8 mouse cellular contexts compared by ENCODE assay signal in genomic region chr15:97830253-97830787, GRCm38 (mm10). TPM values are rescaled to one million over a fixed set of nuclear protein-coding genes. Genes with fewer than 3 reads are reported as not detected.
DNase-seq lines count a peak whose midpoint lies in the region; ATAC-seq and TF ChIP-seq lines count a peak whose summit lies in the region.

No protein-coding gene starts in this region.

- peak; percentile 39 for DNase-seq in cerebellum, adult 11-12 months
- no peak for DNase-seq in cerebellum, postnatal 36 days
- peak; percentile 69 for DNase-seq in A20 (ENCODE audit: low read depth, low spot score)
- DNase-seq in midbrain, postnatal 0 days (ENCODE audit: low spot score) = no peak
- DNase-seq in left cerebral cortex, postnatal 14 days (ENCODE audit: low spot score in 2 of 2) = no peak
- no peak for DNase-seq in frontal cortex, postnatal 14 days (ENCODE audit: low spot score in 2 of 2)

- peak overlapping the region; percentile 77 for H3K4me2 ChIP-seq in forebrain, embryonic 13.5 days
- H3K4me2 ChIP-seq in intestine, embryonic 15.5 days (replicated peaks) = peak overlapping the region; percentile 90
- H3K4me2 ChIP-seq in midbrain, postnatal 0 days (ENCODE audit: low read depth, low read length, poor library complexity, severe bottlenecking) = peak overlapping the region; percentile 88

- 0 out of 2 replicates have a peak, but pooled peaks cover 5% of the 10 kb centered on the region for H3K36me3 ChIP-seq in forebrain, embryonic 13.5 days (ENCODE audit: poor library complexity, severe bottlenecking)
- no peaks in the 10 kb centered on the region for H3K36me3 ChIP-seq in intestine, embryonic 15.5 days
- H3K36me3 ChIP-seq in midbrain, postnatal 0 days (ENCODE audit: insufficient read depth, low read length) = no peaks in the 10 kb centered on the region

- H3K4me3 ChIP-seq in forebrain, embryonic 13.5 days = peak overlapping the region; percentile 83
- peak overlapping the region; percentile 86 for H3K4me3 ChIP-seq in intestine, embryonic 15.5 days (replicated peaks)
- peak overlapping the region; percentile 85 for H3K4me3 ChIP-seq in midbrain, postnatal 0 days (ENCODE audit: low read depth, low read length)

- intact Hi-C loops in left cerebral cortex, postnatal 14 days (cut with DNase I) = loop anchor here (5.0 kb wide), 1 partner anchor 43 kb away; no protein-coding TSS in a partner anchor

- peaks cover 53% of the 10 kb centered on the region for H3K4me1 ChIP-seq in forebrain, embryonic 13.5 days
- H3K4me1 ChIP-seq in intestine, embryonic 15.5 days (replicated peaks) = peaks cover 50% of the 10 kb centered on the region
- H3K4me1 ChIP-seq in midbrain, postnatal 0 days (ENCODE audit: insufficient read depth, low read length) = peaks cover 34% of the 10 kb centered on the region

- TF ChIP-seq CTCF in midbrain, postnatal 0 days (IDR thresholded peaks at IDR 0.05) = no peak

- H3K27me3 ChIP-seq in forebrain, embryonic 13.5 days = peaks cover 14% of the 10 kb centered on the region
- no peaks in the 10 kb centered on the region for H3K27me3 ChIP-seq in intestine, embryonic 15.5 days (replicated peaks)
- no peaks in the 10 kb centered on the region for H3K27me3 ChIP-seq in midbrain, postnatal 0 days (ENCODE audit: insufficient read depth, low read length)

- peak overlapping the region; percentile 98 for H3K9ac ChIP-seq in forebrain, embryonic 13.5 days
- H3K9ac ChIP-seq in intestine, embryonic 15.5 days = peak overlapping the region; percentile 94
- peak overlapping the region; percentile 99 for H3K9ac ChIP-seq in midbrain, postnatal 0 days (replicated peaks; ENCODE audit: low read length, poor library complexity, severe bottlenecking)

- ATAC-seq in forebrain, embryonic 13.5 days = no peak
- no peak for ATAC-seq in intestine, embryonic 15.5 days
- ATAC-seq in midbrain, postnatal 0 days (ENCODE audit: low FRiP score) = no peak

- H3K27ac ChIP-seq in forebrain, embryonic 13.5 days = peak overlapping the region; percentile 93
- peak overlapping the region; percentile 97 for H3K27ac ChIP-seq in intestine, embryonic 15.5 days
- peak overlapping the region; percentile 97 for H3K27ac ChIP-seq in midbrain, postnatal 0 days (ENCODE audit: low read depth, low read length)

- H3K9me3 ChIP-seq in forebrain, embryonic 13.5 days (replicated peaks) = no peaks in the 10 kb centered on the region
- H3K9me3 ChIP-seq in intestine, embryonic 15.5 days = no peaks in the 10 kb centered on the region
- H3K9me3 ChIP-seq in midbrain, postnatal 0 days (ENCODE audit: low read length) = no peaks in the 10 kb centered on the region

- 13% methylated on average over 12 of the region's 12 CpGs for WGBS in forebrain, embryonic 13.5 days
- WGBS in intestine, embryonic 15.5 days = 25% methylated on average over 12 of the region's 12 CpGs
- 14% methylated on average over 12 of the region's 12 CpGs for WGBS in midbrain, postnatal 0 days

RNA-seq across cellular contexts. Expression of gene Hdac7, which starts 14.0 kb away (rescaled TPM):
- 20.3 and 23.3 TPM in 2 replicates for polyA plus RNA-seq in forebrain, embryonic 13.5 days (2015; fragmentation: Nextera tagmentation; extraction: Ambion mirVana)
- polyA plus RNA-seq in intestine, embryonic 15.5 days (2015; fragmentation: Nextera tagmentation; extraction: Ambion mirVana) = 18.0 and 20.6 TPM in 2 replicates
- 22.4 and 24.2 TPM in 2 replicates for total RNA-seq in midbrain, postnatal 0 days (2014; rRNA removed)
- 28.7 and 29.2 TPM in 2 replicates for polyA plus RNA-seq in midbrain, postnatal 0 days (2015; fragmentation: Nextera tagmentation; extraction: Ambion mirVana)
- total RNA-seq in left cerebral cortex, postnatal 14 days (2021) = 10 to 100 TPM; 23.7 to 25.9 TPM

RNA-seq across cellular contexts. Expression of gene Slc48a1, which starts 52.0 kb away (rescaled TPM):
- 44.1 and 45.2 TPM in 2 replicates for polyA plus RNA-seq in forebrain, embryonic 13.5 days (2015; fragmentation: Nextera tagmentation; extraction: Ambion mirVana)
- 23.9 and 25.1 TPM in 2 replicates for polyA plus RNA-seq in intestine, embryonic 15.5 days (2015; fragmentation: Nextera tagmentation; extraction: Ambion mirVana)
- total RNA-seq in midbrain, postnatal 0 days (2014; rRNA removed) = 61.5 and 78.8 TPM in 2 replicates
- polyA plus RNA-seq in midbrain, postnatal 0 days (2015; fragmentation: Nextera tagmentation; extraction: Ambion mirVana) = 152 and 173 TPM in 2 replicates
- total RNA-seq in left cerebral cortex, postnatal 14 days (2021) = 100 to 1,000 TPM; 157 to 169 TPM

Comparison
In these comparisons a context has a peak if more than half of its experiments do, and no peak if none do; other contexts are left out.
1. DNase-seq: peak in cerebellum, adult 11-12 months (single experiment) and A20 (single experiment); none in cerebellum, postnatal 36 days (0 of 2), midbrain, postnatal 0 days (single experiment), left cerebral cortex, postnatal 14 days (0 of 2) and frontal cortex, postnatal 14 days (0 of 2).
2. Peak in every context shown above with its lines, with median percentiles within 50 percentile points of each other: H3K27ac ChIP-seq, H3K4me2 ChIP-seq, H3K4me3 ChIP-seq and H3K9ac ChIP-seq.